Mouse (Mus musculus): ENCODE results near the gene Cfap70. TPM values are rescaled to one million over a fixed set of nuclear protein-coding genes. Genes with fewer than 3 reads are reported as not detected.

Gene Cfap70
- polyA plus RNA-seq, 1 experiment from 2014 or later, result 0.44 TPM

DNA sequence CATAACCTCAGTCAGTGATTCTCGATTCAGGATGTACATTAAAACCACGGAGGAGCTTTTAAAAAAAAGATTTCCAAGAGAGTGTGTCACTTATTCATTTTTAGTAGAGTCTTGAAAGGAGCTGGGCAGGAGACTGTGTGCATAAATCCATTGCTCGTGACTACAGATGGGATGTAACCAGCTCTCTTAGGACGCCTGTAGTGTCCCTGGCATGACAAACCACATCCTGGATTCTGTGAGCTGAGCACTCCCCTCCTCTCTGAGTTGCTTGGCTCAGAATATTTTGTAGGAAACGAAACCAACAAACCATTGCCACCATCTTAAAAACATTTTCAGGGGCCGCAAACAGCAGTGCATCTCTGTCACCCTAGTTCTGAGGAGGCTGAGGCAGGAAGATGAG lies 15.1 kb downstream of the Cfap70 start:
- H3K9ac ChIP-seq (ENCODE audit: low read length), result no peak overlapping the region
- H3K36me3 ChIP-seq (ENCODE audit: control insufficient read depth, insufficient read depth, low read length), result no peaks in the 10 kb centered on the region
- H3K4me3 ChIP-seq (ENCODE audit: low read depth, low read length), result no peak overlapping the region
- no peaks in the 10 kb centered on the region for H3K27me3 ChIP-seq (ENCODE audit: control insufficient read depth, insufficient read depth, low read length)
- ATAC-seq (ENCODE audit: low FRiP score), result no peak
- H3K4me2 ChIP-seq, result no peak overlapping the region
- H3K27ac ChIP-seq (ENCODE audit: low read depth, low read length), result no peak overlapping the region
- no peaks in the 10 kb centered on the region for H3K9me3 ChIP-seq (ENCODE audit: control insufficient read depth, low read length)
- 76% methylated on average over 6 of the region's 6 CpGs for WGBS
- DNase-seq (ENCODE audit: low spot score, missing footprints), result no peak
- H3K4me1 ChIP-seq (ENCODE audit: control insufficient read depth, insufficient read depth, low read length), result no peaks in the 10 kb centered on the region

DNA sequence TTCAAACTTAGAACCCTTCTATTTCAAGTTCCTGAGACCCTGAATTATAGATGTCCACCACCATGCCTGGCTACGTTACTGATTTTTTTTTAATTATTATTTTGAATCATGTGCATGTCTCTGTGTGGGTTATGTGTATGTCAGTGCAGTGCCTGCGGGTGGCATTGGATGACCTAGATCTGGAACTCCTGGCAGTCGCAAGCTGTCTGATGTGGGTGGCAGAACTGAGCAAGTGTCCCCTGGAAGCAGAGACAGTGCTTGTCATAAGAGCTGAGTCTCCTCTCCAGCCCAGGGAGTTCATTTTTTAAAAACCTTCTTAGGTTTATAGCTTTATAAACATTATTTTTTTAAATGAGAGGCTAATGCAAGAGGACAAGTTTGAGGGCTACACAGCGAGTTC lies 19.6 kb downstream of the Cfap70 start:
- H3K9me3 ChIP-seq (ENCODE audit: control insufficient read depth, low read length), result no peaks in the 10 kb centered on the region
- no peak overlapping the region for H3K4me3 ChIP-seq (ENCODE audit: low read depth, low read length)
- H3K27ac ChIP-seq (ENCODE audit: low read depth, low read length), result no peak overlapping the region
- no peaks in the 10 kb centered on the region for H3K4me1 ChIP-seq (ENCODE audit: control insufficient read depth, insufficient read depth, low read length)
- DNase-seq (ENCODE audit: low spot score, missing footprints) (no peak), ATAC-seq (ENCODE audit: low FRiP score) (no peak)
- H3K36me3 ChIP-seq (ENCODE audit: control insufficient read depth, insufficient read depth, low read length), result no peaks in the 10 kb centered on the region
- WGBS, result 83% methylated on average over 4 of the region's 4 CpGs
- H3K9ac ChIP-seq (ENCODE audit: low read length), result no peak overlapping the region
- H3K27me3 ChIP-seq (ENCODE audit: control insufficient read depth, insufficient read depth, low read length), result no peaks in the 10 kb centered on the region
- no peak overlapping the region for H3K4me2 ChIP-seq

DNA sequence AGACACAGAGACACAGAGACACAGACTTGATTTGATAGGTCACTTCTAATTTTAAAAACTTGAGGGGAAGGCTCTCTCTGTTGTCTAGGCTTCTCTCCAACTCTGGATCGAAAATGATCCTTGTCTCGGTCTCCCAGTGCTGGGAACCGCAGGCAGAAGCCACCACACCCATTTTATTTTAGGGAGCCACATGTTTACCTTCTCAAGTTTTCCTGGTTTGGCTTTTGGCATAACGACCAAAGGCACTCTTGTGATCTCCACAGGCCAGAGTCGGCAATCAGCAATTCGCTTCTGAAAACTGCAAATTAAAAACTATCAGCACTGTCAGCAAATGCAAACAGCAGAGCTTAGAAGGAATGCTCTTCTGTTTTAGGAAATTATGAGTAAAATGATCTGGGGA lies 20.3 kb downstream of the Cfap70 start:
- DNase-seq (ENCODE audit: low spot score, missing footprints), result no peak
- H3K36me3 ChIP-seq (ENCODE audit: control insufficient read depth, insufficient read depth, low read length), result no peaks in the 10 kb centered on the region
- no peak overlapping the region for H3K4me3 ChIP-seq (ENCODE audit: low read depth, low read length)
- H3K4me2 ChIP-seq, result no peak overlapping the region
- WGBS, result 83% methylated on average over 6 of the region's 6 CpGs
- H3K9me3 ChIP-seq (ENCODE audit: control insufficient read depth, low read length), result no peaks in the 10 kb centered on the region
- H3K27ac ChIP-seq (ENCODE audit: low read depth, low read length), result no peak overlapping the region
- H3K9ac ChIP-seq (ENCODE audit: low read length), result no peak overlapping the region
- H3K4me1 ChIP-seq (ENCODE audit: control insufficient read depth, insufficient read depth, low read length), result no peaks in the 10 kb centered on the region
- no peaks in the 10 kb centered on the region for H3K27me3 ChIP-seq (ENCODE audit: control insufficient read depth, insufficient read depth, low read length)
- ATAC-seq (ENCODE audit: low FRiP score), result no peak

DNA sequence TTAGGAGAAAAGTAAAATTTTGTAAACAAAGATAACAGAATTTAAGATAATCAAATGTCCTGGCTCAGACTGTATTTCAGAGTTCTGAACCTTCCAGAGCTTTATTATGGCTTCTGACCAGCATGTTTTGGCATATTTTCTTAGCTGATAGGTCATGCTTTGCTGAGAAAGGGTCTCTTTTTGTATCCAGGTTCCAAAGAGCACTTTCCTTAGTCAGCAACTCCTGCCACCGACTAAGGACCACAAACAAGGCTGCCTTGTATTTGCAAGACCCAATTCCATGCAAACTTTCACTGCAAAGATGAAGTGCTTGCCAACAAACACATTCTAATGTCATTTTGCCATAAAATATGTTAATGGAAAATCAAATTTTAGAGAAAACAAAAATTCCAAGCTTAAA lies 22.2 kb downstream of the Cfap70 start:
- DNase-seq (ENCODE audit: low spot score, missing footprints) (no peak), ATAC-seq (ENCODE audit: low FRiP score) (no peak)
- Histone ChIP-seq H3K4me1 (ENCODE audit: control insufficient read depth, insufficient read depth, low read length) (no peaks in the 10 kb centered on the region), H3K9me3 (ENCODE audit: control insufficient read depth, low read length) (no peaks in the 10 kb centered on the region), H3K4me3 (ENCODE audit: low read depth, low read length) (no peak overlapping the region), H3K36me3 (ENCODE audit: control insufficient read depth, insufficient read depth, low read length) (no peaks in the 10 kb centered on the region), H3K4me2 (no peak overlapping the region), H3K27me3 (ENCODE audit: control insufficient read depth, insufficient read depth, low read length) (no peaks in the 10 kb centered on the region), H3K27ac (ENCODE audit: low read depth, low read length) (no peak overlapping the region), H3K9ac (ENCODE audit: low read length) (no peak overlapping the region)
- WGBS, result 67% methylated on average over 1 of the region's 1 CpGs

DNA sequence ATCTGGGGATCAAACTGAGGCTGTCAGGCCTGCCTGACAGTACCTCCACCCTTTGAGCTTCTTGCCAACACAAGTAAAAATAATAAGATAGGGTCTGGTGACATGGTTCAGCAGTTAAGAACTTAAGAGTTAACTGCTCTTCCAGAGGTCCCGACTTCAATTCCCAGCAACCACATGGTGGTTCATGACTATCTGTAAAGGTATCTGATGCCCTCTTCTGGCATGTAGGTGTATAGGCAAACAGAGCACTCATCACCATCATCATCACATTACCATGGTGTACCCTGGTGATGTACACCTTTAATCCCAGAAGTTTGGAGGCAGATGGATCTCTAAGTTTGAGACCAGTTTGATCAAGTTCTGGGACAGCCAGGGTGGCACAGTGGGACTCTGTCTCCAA lies 23.4 kb downstream of the Cfap70 start:
- DNase-seq (ENCODE audit: low spot score, missing footprints) (no peak), ATAC-seq (ENCODE audit: low FRiP score) (no peak)
- no peak overlapping the region for H3K4me3 ChIP-seq (ENCODE audit: low read depth, low read length)
- H3K4me2 ChIP-seq, result no peak overlapping the region
- WGBS, result 52% methylated on average over 1 of the region's 1 CpGs
- H3K4me1 ChIP-seq (ENCODE audit: control insufficient read depth, insufficient read depth, low read length), result no peaks in the 10 kb centered on the region
- no peak overlapping the region for H3K9ac ChIP-seq (ENCODE audit: low read length)
- no peak overlapping the region for H3K27ac ChIP-seq (ENCODE audit: low read depth, low read length)
- no peaks in the 10 kb centered on the region for H3K9me3 ChIP-seq (ENCODE audit: control insufficient read depth, low read length)
- H3K27me3 ChIP-seq (ENCODE audit: control insufficient read depth, insufficient read depth, low read length), result no peaks in the 10 kb centered on the region
- no peaks in the 10 kb centered on the region for H3K36me3 ChIP-seq (ENCODE audit: control insufficient read depth, insufficient read depth, low read length)

DNA sequence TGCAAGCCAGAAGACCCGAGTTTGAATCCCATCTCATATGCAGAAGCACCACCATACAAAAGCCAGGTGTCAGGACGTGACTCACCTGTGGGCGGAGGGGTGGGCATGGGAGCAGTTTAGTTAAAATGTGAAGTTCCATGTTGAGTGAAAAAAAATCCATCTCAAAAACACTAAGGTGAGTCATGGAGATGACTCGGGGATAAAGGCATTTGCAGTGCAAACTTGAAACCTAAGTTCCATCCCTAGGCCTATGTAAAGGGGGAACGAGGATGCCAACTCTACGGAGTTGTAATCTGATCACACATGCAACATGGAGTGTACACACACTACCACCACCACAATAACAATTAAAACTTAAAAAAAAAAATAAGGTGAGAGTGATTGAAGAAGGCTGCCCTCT lies 29.0 kb downstream of the Cfap70 start:
- Histone ChIP-seq H3K27ac (ENCODE audit: low read depth, low read length) (no peak overlapping the region), H3K9ac (ENCODE audit: low read length) (no peak overlapping the region), H3K4me3 (ENCODE audit: low read depth, low read length) (no peak overlapping the region), H3K9me3 (ENCODE audit: control insufficient read depth, low read length) (no peaks in the 10 kb centered on the region), H3K4me2 (no peak overlapping the region), H3K27me3 (ENCODE audit: control insufficient read depth, insufficient read depth, low read length) (no peaks in the 10 kb centered on the region), H3K36me3 (ENCODE audit: control insufficient read depth, insufficient read depth, low read length) (no peaks in the 10 kb centered on the region), H3K4me1 (ENCODE audit: control insufficient read depth, insufficient read depth, low read length) (no peaks in the 10 kb centered on the region)
- 90% methylated on average over 6 of the region's 6 CpGs for WGBS
- DNase-seq (ENCODE audit: low spot score, missing footprints) (no peak), ATAC-seq (ENCODE audit: low FRiP score) (no peak)

DNA sequence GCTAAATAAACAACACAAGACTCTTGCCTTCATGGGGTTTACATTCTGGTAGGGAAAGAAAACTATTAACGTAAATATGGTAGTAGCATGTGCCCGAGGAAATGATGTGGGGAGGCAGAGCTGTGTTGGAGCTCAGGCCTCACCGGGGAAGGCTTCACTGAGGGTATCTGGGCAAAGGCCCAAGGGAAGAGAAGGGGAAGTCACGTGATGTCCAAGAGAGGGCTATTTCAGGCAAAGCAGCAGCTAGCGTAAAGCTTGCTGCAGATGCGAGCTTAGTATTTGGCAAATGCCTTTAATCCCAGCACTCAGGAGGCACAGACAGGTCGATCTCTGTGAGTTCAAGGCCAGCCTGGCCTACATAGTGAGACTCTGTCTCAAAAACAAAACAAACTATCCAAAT lies 29.8 kb downstream of the Cfap70 start:
- DNase-seq (ENCODE audit: low spot score, missing footprints), result no peak
- Histone ChIP-seq H3K27ac (ENCODE audit: low read depth, low read length) (no peak overlapping the region), H3K27me3 (ENCODE audit: control insufficient read depth, insufficient read depth, low read length) (no peaks in the 10 kb centered on the region), H3K4me3 (ENCODE audit: low read depth, low read length) (no peak overlapping the region), H3K36me3 (ENCODE audit: control insufficient read depth, insufficient read depth, low read length) (no peaks in the 10 kb centered on the region), H3K4me2 (no peak overlapping the region), H3K4me1 (ENCODE audit: control insufficient read depth, insufficient read depth, low read length) (no peaks in the 10 kb centered on the region), H3K9ac (ENCODE audit: low read length) (no peak overlapping the region), H3K9me3 (ENCODE audit: control insufficient read depth, low read length) (no peaks in the 10 kb centered on the region)
- 83% methylated on average over 7 of the region's 7 CpGs for WGBS
- ATAC-seq (ENCODE audit: low FRiP score), result no peak

DNA sequence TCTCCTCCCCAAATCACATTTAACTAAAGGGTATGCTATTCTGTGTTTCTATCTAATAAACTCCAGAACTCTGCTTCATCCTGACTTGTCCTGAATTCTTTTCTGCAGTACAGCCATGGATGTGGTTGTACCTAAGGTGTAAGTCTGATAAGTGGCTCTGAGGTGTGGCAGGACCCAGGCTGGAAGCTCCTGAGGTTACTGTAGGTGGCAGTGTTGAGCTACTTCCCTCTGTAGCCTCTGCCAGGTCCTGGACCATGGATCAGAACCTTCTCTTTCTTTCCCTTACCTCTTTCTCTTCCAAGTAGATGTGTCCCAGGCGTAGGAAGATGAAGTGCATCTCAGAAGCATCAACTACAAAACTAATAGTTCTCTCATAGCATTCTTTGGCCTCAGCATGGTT lies 52.0 kb downstream of the Cfap70 start:
- Histone ChIP-seq H3K27me3 (ENCODE audit: control insufficient read depth, insufficient read depth, low read length) (no peaks in the 10 kb centered on the region), H3K4me1 (ENCODE audit: control insufficient read depth, insufficient read depth, low read length) (no peaks in the 10 kb centered on the region), H3K9ac (ENCODE audit: low read length) (no peak overlapping the region), H3K27ac (ENCODE audit: low read depth, low read length) (no peak overlapping the region), H3K36me3 (ENCODE audit: control insufficient read depth, insufficient read depth, low read length) (no peaks in the 10 kb centered on the region), H3K4me2 (no peak overlapping the region), H3K9me3 (ENCODE audit: control insufficient read depth, low read length) (no peaks in the 10 kb centered on the region), H3K4me3 (ENCODE audit: low read depth, low read length) (no peak overlapping the region)
- 71% methylated on average over 1 of the region's 1 CpGs for WGBS
- DNase-seq (ENCODE audit: low spot score, missing footprints) (peak; percentile 84), ATAC-seq (ENCODE audit: low FRiP score) (no peak)

DNA sequence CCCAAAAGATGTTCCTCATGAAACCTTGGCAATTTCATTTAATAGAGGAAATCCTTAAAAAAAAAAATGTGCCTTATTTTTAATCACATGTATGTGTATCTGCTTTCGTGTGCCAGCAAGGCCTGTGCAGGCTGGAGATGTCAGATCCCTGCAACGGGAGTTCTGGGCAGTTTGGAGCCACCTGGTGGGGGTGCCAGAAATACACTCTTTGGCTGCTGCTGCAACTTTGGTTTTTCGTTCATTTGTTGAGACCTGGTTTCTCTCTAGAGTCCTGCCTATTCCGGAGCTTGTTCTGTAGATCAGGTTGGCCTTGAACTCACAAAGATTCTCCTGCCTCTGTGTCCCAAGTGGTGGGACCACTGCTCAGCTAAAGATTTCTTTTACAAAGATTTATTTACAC lies 53.2 kb downstream of the Cfap70 start:
- Histone ChIP-seq H3K36me3 (ENCODE audit: control insufficient read depth, insufficient read depth, low read length) (no peaks in the 10 kb centered on the region), H3K9me3 (ENCODE audit: control insufficient read depth, low read length) (no peaks in the 10 kb centered on the region), H3K4me3 (ENCODE audit: low read depth, low read length) (no peak overlapping the region), H3K9ac (ENCODE audit: low read length) (no peak overlapping the region), H3K4me1 (ENCODE audit: control insufficient read depth, insufficient read depth, low read length) (no peaks in the 10 kb centered on the region), H3K27me3 (ENCODE audit: control insufficient read depth, insufficient read depth, low read length) (no peaks in the 10 kb centered on the region), H3K4me2 (no peak overlapping the region), H3K27ac (ENCODE audit: low read depth, low read length) (no peak overlapping the region)
- 39% methylated on average over 4 of the region's 4 CpGs for WGBS
- no peak for ATAC-seq (ENCODE audit: low FRiP score)
- peak; percentile 82 for DNase-seq (ENCODE audit: low spot score, missing footprints)

DNA sequence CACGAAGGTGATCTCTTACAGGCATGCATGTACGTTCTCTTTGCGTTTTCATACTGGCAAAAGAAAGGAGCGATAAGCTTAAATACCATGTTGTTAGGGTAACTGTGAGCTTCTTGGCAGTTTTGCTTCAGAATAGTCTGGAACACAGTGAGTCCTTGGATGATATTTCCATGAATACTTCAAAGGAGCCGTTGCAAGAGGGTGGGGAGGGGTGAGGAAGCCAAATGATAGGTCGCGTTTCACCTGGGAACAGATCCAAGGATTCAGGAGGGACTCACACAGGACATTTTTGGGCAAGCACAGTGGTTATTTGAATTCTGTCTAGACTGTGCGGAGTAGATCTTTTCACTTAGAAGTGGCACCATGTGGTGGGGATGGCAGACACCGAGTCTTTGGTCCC lies 54.8 kb downstream of the Cfap70 start:
- ATAC-seq (ENCODE audit: low FRiP score), result no peak
- WGBS, result 89% methylated on average over 9 of the region's 9 CpGs
- no peak for DNase-seq (ENCODE audit: low spot score, missing footprints)
- H3K4me1 ChIP-seq (ENCODE audit: control insufficient read depth, insufficient read depth, low read length), result no peaks in the 10 kb centered on the region
- no peak overlapping the region for H3K4me3 ChIP-seq (ENCODE audit: low read depth, low read length)
- H3K27me3 ChIP-seq (ENCODE audit: control insufficient read depth, insufficient read depth, low read length), result no peaks in the 10 kb centered on the region
- H3K36me3 ChIP-seq (ENCODE audit: control insufficient read depth, insufficient read depth, low read length), result no peaks in the 10 kb centered on the region
- no peak overlapping the region for H3K27ac ChIP-seq (ENCODE audit: low read depth, low read length)
- H3K4me2 ChIP-seq, result no peak overlapping the region
- no peak overlapping the region for H3K9ac ChIP-seq (ENCODE audit: low read length)
- no peaks in the 10 kb centered on the region for H3K9me3 ChIP-seq (ENCODE audit: control insufficient read depth, low read length)

All from midbrain, embryonic 11.5 days (tissue).